Mouse (Mus musculus) hindbrain, embryonic 10.5 days (tissue): Measurements from ENCODE around the gene Snai1. TPM values are rescaled to one million over a fixed set of nuclear protein-coding genes. Genes with fewer than 3 reads are reported as not detected.
A peak's percentile ranks its signal among the peaks of the same experiment; 100 is the strongest.

Source experiments
- DNase-seq: peaks from one replicate; pipeline ENCODE4 v3.0.0-alpha.2; 2017; ENCODE audit warnings: low spot score
- H3K27ac ChIP-seq: fragments of 300-500 bp; sonication (generic); 2 replicates; pipeline ENCODE4 v1.5.1; 2016; ENCODE audit warnings: mild to moderate bottlenecking, moderate library complexity
- H3K27me3 ChIP-seq: fragments of 300-500 bp; sonication (generic); 2 replicates; pipeline ENCODE4 v1.6.1; 2016; ENCODE audit warnings: mild to moderate bottlenecking; ENCODE audit not compliant: poor library complexity, insufficient read depth, severe bottlenecking
- H3K36me3 ChIP-seq: fragments of 300-500 bp; sonication (generic); 2 replicates; pipeline ENCODE4 v1.6.1; 2016; ENCODE audit warnings: mild to moderate bottlenecking, moderate library complexity
- H3K4me1 ChIP-seq: fragments of 300-500 bp; sonication (generic); replicated peaks from 2 replicates; pipeline ENCODE4 v1.6.1; 2016; ENCODE audit warnings: mild to moderate bottlenecking
- H3K4me3 ChIP-seq: fragments of 300-500 bp; sonication (generic); 2 replicates; pipeline ENCODE4 v1.5.1; 2016; ENCODE audit warnings: mild to moderate bottlenecking, moderate library complexity
- H3K9me3 ChIP-seq: fragments of 300-500 bp; sonication (generic); 2 replicates; pipeline ENCODE4 v1.6.1; 2016; ENCODE audit warnings: mild to moderate bottlenecking, moderate library complexity
- WGBS: fragments of 180-500 bp; shearing (Covaris S2); methylation state at CpG from one replicate; pipeline ENCODE4 v1.1.7; 2016; 5-methylcytosine and 5-hydroxymethylcytosine counted together
- polyA plus RNA-seq: library from polyadenylated mRNA; unstranded; fragments of >200 nt; fragmentation: Nextera tagmentation; extraction: Ambion mirVana; gene quantifications from 2 replicates; pipeline ENCODE4 v1.2.1, GENCODE M21; 2016

Snai1 gene
- polyA plus RNA-seq, 1 experiment from 2014 or later: 45.3 TPM

GRCm38 (mm10) chr2:167533880-167534279 lies 4.1 kb upstream of the Snai1 start:
- Histone ChIP-seq H3K36me3 (0 out of 2 replicates have a peak, but pooled peaks cover 1% of the 10 kb centered on the region), H3K27me3 (peaks cover 60% of the 10 kb centered on the region), H3K27ac (no peak overlapping the region), H3K9me3 (no peaks in the 10 kb centered on the region), H3K4me3 (no peak overlapping the region), H3K4me1 (peaks cover 50% of the 10 kb centered on the region)
- DNase-seq: no peak

GRCm38 (mm10) chr2:167536320-167536945 lies 1.6 kb upstream of the Snai1 start:
- Histone ChIP-seq H3K9me3 (no peaks in the 10 kb centered on the region), H3K27me3 (peaks cover 85% of the 10 kb centered on the region)
- no peak for DNase-seq

GRCm38 (mm10) chr2:167538671-167539306 lies 794 bp downstream of the Snai1 start:
- H3K9me3 ChIP-seq: no peaks in the 10 kb centered on the region
- peak overlapping the region; percentile 56 for H3K4me3 ChIP-seq
- no peak for DNase-seq
- 16% methylated on average over 34 of the region's 34 CpGs for WGBS
- peaks cover 71% of the 10 kb centered on the region for H3K4me1 ChIP-seq
- H3K27ac ChIP-seq: peak overlapping the region; percentile 75
- peaks cover 85% of the 10 kb centered on the region for H3K27me3 ChIP-seq
- peaks cover 15% of the 10 kb centered on the region for H3K36me3 ChIP-seq

More at GRCm38 (mm10) chr2:167536320-167536945, 1.6 kb upstream of the Snai1 start:
- Histone ChIP-seq H3K4me3 (no peak overlapping the region), H3K27ac (no peak overlapping the region), H3K36me3 (peaks cover 6% of the 10 kb centered on the region; the same call in 1 of the 2 replicates), H3K4me1 (peaks cover 53% of the 10 kb centered on the region)
- 45% methylated on average over 10 of the region's 10 CpGs for WGBS

GRCm38 (mm10) chr2:167539536-167540476 lies 1.8 kb downstream of the Snai1 start:
- 14% methylated on average over 14 of the region's 14 CpGs for whole genome bisulfite sequencing
- H3K27me3 ChIP-seq: peaks cover 84% of the 10 kb centered on the region

GRCm38 (mm10) chr2:167540477-167541110 lies 2.6 kb downstream of the Snai1 start:
- DNase-seq: no peak
- Histone ChIP-seq H3K27ac (peak overlapping the region; percentile 82), H3K27me3 (peaks cover 76% of the 10 kb centered on the region), H3K4me1 (peaks cover 79% of the 10 kb centered on the region), H3K4me3 (peak overlapping the region; percentile 56), H3K9me3 (no peaks in the 10 kb centered on the region), H3K36me3 (peaks cover 15% of the 10 kb centered on the region)
- WGBS: 6% methylated on average over 12 of the region's 12 CpGs

More at GRCm38 (mm10) chr2:167539536-167540476, 1.8 kb downstream of the Snai1 start:
- Histone ChIP-seq H3K9me3 (no peaks in the 10 kb centered on the region), H3K36me3 (peaks cover 15% of the 10 kb centered on the region), H3K4me1 (peaks cover 79% of the 10 kb centered on the region), H3K27ac (peak overlapping the region; percentile 82), H3K4me3 (peak overlapping the region; percentile 56)
- DNase-seq: no peak

- H3K4me3 ChIP-seq: peak overlapping the region; percentile 56
- H3K27ac ChIP-seq: peak overlapping the region; percentile 82
- no peaks in the 10 kb centered on the region for H3K9me3 ChIP-seq
- peaks cover 69% of the 10 kb centered on the region for H3K27me3 ChIP-seq
- H3K36me3 ChIP-seq: peaks cover 15% of the 10 kb centered on the region
- no peak for DNase-seq
- H3K4me1 ChIP-seq: peaks cover 80% of the 10 kb centered on the region
- WGBS: 11% methylated on average over 6 of the region's 6 CpGs
Measured at GRCm38 (mm10) chr2:167541324-167541723, 3.3 kb downstream of the Snai1 start.

GRCm38 (mm10) chr2:167541761-167542160 lies 3.8 kb downstream of the Snai1 start:
- DNase-seq: no peak
- peaks cover 65% of the 10 kb centered on the region for H3K27me3 ChIP-seq
- H3K4me3 ChIP-seq: peak overlapping the region; percentile 56
- no peaks in the 10 kb centered on the region for H3K9me3 ChIP-seq
- H3K36me3 ChIP-seq: peaks cover 15% of the 10 kb centered on the region
- H3K4me1 ChIP-seq: peaks cover 84% of the 10 kb centered on the region
- 67% methylated on average over 12 of the region's 12 CpGs for WGBS
- H3K27ac ChIP-seq: peak overlapping the region; percentile 82

GRCm38 (mm10) chr2:167542361-167542760 lies 4.4 kb downstream of the Snai1 start:
- Histone ChIP-seq H3K4me3 (peak overlapping the region; percentile 56), H3K36me3 (peaks cover 15% of the 10 kb centered on the region), H3K27me3 (peaks cover 59% of the 10 kb centered on the region), H3K9me3 (no peaks in the 10 kb centered on the region), H3K4me1 (peaks cover 80% of the 10 kb centered on the region), H3K27ac (peak overlapping the region; percentile 82)
- DNase-seq: no peak
- 73% methylated on average over 4 of the region's 4 CpGs for WGBS

GRCm38 (mm10) chr2:167543121-167544003 lies 5.4 kb downstream of the Snai1 start:
- DNase-seq: peak; percentile 59
- 24% methylated on average over 16 of the region's 16 CpGs for WGBS
- peaks cover 51% of the 10 kb centered on the region for H3K27me3 ChIP-seq
- H3K9me3 ChIP-seq: no peaks in the 10 kb centered on the region
- peaks cover 15% of the 10 kb centered on the region for H3K36me3 ChIP-seq
- peaks cover 70% of the 10 kb centered on the region for H3K4me1 ChIP-seq
- peak overlapping the region; percentile 25; the same call in 1 of the 2 replicates for H3K4me3 ChIP-seq
- H3K27ac ChIP-seq: peak overlapping the region; percentile 86

GRCm38 (mm10) chr2:167544004-167544356 lies 6.0 kb downstream of the Snai1 start:
- Histone ChIP-seq H3K27me3 (peaks cover 45% of the 10 kb centered on the region), H3K36me3 (peaks cover 13% of the 10 kb centered on the region), H3K9me3 (no peaks in the 10 kb centered on the region), H3K27ac (peak overlapping the region; percentile 86), H3K4me3 (0 out of 2 replicates have a peak overlapping the region, but pooled peaks have one; percentile 1), H3K4me1 (peaks cover 64% of the 10 kb centered on the region)
- DNase-seq: no peak
- WGBS: 11% methylated on average over 4 of the region's 4 CpGs

- 59% methylated on average over 5 of the region's 5 CpGs for WGBS
- Histone ChIP-seq H3K27ac (peak overlapping the region; percentile 86), H3K36me3 (peaks cover 12% of the 10 kb centered on the region), H3K27me3 (peaks cover 40% of the 10 kb centered on the region), H3K4me1 (peaks cover 59% of the 10 kb centered on the region), H3K4me3 (0 out of 2 replicates have a peak overlapping the region, but pooled peaks have one; percentile 1), H3K9me3 (no peaks in the 10 kb centered on the region)
- DNase-seq: no peak
Measured at GRCm38 (mm10) chr2:167544456-167544855, 6.5 kb downstream of the Snai1 start.
